Mouse (Mus musculus): ENCODE data around the gene Olfr866. TPM values are rescaled to one million over a fixed set of nuclear protein-coding genes. Genes with fewer than 3 reads are reported as not detected.

The Olfr866 gene
- not detected in 2 replicates for total RNA-seq (2017)

- ATAC-seq (replicated peaks; ENCODE audit: low read depth, poor library complexity, severe bottlenecking) = no peak
These were observed at the start of gene Olfr866 for GRCm38 (mm10) chr9:20027935-20028334. Olfr866 (minus strand) TSS chr9:20028035.

DNA sequence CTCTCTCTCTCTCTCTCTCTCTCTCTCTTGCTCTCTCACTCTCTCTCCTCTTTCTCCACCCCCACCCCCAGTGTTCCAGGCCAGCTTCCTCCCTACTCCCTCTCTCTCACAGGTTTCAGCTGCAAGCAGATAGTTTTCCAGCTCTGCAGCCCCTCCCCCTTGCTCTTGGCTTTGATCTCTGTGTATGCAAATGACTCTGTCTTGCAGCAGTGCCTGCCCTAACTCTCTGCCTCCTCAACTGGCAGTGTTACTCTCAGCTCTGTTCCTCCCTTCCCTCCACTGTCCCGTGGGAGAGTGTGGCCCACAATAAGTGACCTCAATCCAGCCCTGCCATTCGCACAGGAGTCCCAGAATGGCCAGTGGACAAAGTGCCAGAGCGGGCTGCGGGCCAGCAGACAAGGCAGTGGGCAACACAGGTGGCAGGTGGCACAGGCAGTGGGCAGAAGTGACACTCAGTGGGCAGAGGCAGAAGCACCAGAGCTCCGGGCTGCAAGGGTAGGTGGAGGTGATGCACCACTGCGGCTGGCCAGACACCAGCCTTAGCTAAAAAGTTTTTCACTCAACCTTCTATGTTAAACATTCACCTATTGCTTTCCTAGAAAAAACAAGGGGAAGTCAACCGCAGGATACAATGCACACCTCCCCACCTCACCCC lies 45.8 kb upstream of the Olfr866 start:
- ATAC-seq (replicated peaks; ENCODE audit: low read depth, poor library complexity, severe bottlenecking) = no peak

DNA sequence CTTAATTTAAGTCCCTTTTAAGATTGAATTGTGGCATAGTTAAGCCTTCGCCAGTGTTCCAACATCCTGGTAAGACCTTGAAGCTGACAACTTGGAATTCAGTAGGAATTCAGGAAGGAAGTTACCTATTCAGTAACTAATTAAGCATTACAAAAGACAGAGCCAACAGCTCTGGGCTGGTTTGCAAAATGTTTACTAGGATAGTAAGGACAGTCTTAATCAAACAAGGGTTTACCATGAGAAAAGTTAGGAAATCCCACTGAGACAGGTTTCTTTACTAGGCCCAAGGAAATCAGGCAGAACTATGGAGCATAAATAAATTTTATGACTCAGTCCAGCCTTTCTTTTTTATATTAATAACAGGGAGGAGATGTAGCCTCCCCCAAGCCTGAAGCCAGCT lies 43.5 kb upstream of the Olfr866 start:
- ATAC-seq (replicated peaks; ENCODE audit: low read depth, poor library complexity, severe bottlenecking) = no peak

DNA sequence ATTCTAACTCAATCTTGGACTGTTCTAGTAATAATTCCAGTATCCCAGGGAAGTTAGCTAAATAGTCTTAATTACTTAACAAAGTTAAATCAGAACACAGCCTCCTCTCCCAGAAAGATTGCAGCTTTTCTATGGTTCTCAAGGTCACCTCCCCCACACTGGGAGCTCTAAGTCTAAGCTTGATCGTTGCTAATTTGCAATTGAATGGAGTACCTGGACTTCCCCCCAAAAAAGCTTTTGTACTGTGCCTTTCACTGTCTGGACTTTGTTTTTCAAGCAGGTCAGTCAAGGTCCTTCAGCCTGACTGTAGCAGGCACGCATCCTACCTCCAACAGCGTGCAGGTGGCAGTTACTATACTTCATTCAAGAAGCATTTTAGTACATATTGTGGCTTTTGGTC lies 42.4 kb upstream of the Olfr866 start:
- no peak for ATAC-seq (replicated peaks; ENCODE audit: low read depth, poor library complexity, severe bottlenecking)

DNA sequence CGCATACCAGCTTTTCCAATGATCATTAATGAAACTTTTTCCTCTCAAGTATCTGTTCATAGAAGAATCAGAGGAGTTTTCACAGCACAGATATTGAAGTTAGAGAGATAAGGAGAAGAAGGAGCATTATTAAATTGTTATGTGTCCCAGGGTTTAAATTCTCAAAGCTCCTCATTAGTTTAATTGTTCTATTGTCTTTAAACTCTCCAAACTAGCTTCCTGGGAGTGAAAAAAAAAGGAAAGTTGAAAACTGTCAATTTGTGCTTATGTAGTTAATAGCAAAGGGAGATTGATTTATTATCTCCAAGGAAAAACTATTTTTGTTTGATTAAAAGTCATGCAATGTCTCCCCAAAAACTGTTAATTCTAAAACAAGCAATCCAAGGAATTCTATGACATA lies 29.6 kb upstream of the Olfr866 start, which contains the start of gene Olfr867:
Gene Olfr867, minus strand, starts transcription at position 101 of the 400 bp plus-strand sequence.
- no peak for ATAC-seq (replicated peaks; ENCODE audit: low read depth, poor library complexity, severe bottlenecking)

DNA sequence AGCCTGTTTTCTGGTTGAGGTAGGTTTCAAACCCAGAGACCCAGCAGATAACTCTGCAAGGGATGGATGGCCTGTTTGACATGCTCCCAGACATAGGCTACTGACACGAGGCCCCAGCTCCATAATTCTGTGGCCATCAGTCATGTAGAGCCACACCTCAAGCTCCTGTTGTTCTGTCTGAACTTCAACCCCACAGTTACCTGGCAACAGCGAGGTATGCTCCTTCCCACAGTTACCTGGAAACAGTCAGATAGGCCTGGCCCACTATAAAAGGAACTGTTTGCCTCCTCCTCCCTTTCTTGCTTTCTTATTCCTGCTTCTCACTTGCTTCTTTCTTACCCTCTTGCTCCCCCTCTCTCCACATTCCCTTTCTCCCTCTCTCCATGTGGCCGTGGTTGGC lies 20.1 kb upstream of the Olfr866 start:
- ATAC-seq (replicated peaks; ENCODE audit: low read depth, poor library complexity, severe bottlenecking) = no peak

Other genes with a start within 250 kb of the Olfr866 start
- not detected in 2 replicates for gene Olfr58, start 247.8 kb downstream of the Olfr866 start, total RNA-seq (2017)
- not detected in 2 replicates for gene Olfr859, start 223.1 kb downstream of the Olfr866 start, total RNA-seq (2017)
- gene Olfr860, start 178.3 kb downstream of the Olfr866 start, total RNA-seq (2017) = not detected in 2 replicates
- not detected in 2 replicates for gene Olfr862, start 140.0 kb downstream of the Olfr866 start, total RNA-seq (2017)
- 0.82 and 1.0 TPM in 2 replicates for gene Olfr77, start 111.2 kb downstream of the Olfr866 start, total RNA-seq (2017)
- not detected in 2 replicates for gene Olfr867, start 29.5 kb upstream of the Olfr866 start, total RNA-seq (2017)
- gene Olfr868, start 70.6 kb upstream of the Olfr866 start, total RNA-seq (2017) = not detected in 2 replicates
- not detected in 2 replicates for gene Olfr869, start 101.0 kb upstream of the Olfr866 start, total RNA-seq (2017)
- not detected in 2 replicates for gene Olfr870, start 146.0 kb upstream of the Olfr866 start, total RNA-seq (2017)
- not detected in 2 replicates for gene Olfr871, start 184.2 kb upstream of the Olfr866 start, total RNA-seq (2017)
- not detected in 2 replicates for gene Olfr872, start 209.1 kb upstream of the Olfr866 start, total RNA-seq (2017)